Mouse (Mus musculus): Measurements from ENCODE around the gene Uqcrc2.

Uqcrc2 gene

GRCm38 (mm10) chr7:120634711-120635361 is at the start of gene Uqcrc2:
TSS of gene Uqcrc2 (plus strand) at chr7:120635176.
- peak; percentile 89 to 90 for DNase-seq

DNA sequence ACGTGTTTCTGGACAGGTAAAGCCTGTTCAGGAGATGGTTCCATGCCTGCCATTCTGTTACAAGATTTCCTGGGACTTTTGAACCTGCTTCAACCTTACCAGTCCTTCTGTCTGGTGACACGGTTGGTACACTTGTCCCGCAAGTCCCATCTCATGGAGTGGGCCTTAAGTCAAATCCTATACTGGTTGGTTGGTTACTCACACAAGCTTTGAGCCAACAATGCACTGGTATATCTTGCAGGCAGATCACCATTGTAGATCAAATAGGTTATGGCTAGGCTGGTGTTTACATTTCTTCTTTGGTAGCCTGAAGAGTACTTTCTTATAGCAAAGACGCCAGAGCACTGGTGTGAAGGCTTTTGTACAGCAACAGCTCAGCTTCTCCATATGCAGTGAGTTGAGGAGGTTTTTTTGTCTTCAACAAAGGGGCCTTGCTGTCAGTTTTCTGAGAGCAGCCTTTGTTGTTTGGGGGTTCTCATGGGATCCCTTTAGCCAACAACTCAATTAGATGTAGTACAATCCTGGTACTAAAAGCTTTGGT is 37.7 kb upstream of the Uqcrc2 start:
- DNase-seq = peak in 1 of 2 experiments; percentile 7

DNA sequence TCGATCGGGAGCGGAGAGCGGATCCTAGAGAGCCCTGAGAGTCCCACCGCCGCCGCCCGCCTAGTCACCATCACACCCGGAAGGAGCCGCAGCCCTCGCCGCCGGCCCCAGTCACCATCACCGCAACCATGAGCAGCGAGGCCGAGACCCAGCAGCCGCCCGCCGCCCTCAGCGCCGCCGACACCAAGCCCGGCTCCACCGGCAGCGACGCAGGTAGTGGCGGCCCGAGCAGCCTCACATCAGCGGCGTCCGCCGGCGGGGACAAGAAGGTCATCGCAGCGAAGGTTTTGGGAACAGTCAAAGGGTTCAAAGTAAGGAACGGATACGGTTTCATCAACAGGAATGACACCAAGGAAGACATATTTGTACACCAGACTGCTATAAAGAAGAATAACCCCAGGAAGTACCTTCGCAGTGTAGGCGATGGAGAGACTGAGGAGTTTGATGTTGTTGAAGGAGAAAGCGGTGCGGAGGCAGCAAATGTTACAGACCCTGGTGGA is 37.2 kb upstream of the Uqcrc2 start:
- peak; percentile 63 to 75 for DNase-seq

GRCm38 (mm10) chr7:120598355-120598754 is 36.6 kb upstream of the Uqcrc2 start:
- DNase-seq = peak; percentile 3 to 6

DNA sequence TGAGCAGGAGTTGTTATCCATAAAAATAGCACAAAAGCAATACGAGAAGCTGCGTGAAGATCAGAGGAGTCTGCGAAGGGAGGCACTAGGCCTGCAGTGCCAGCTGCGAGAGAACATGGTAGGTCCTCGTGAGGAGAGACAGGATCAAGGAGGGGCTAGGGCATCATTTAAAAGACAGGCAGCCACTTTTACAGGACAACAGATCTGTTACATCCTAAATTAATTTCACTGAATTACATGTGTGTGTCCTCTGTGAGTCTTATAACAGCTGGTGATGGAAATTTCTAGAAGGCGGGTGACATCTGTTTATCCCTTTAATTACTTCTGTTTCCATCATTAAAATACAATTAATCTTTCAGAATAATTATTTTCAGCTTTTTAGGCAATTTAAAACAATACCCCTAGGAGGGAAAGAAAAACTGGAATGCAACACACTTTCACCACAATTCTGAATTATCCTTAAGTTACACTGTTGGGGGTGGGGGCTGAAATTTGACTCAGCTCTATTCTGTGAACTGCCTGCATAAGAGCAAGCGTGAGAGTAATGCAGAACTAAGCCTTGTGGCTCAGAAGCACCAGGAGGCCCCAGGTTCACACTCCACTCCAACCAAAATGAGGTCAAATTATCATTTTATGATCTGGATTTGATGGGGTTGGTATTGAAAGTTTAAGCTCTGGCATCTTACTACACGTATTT is 14.8 kb upstream of the Uqcrc2 start:
- no peak for DNase-seq

- no peak for DNase-seq
These were observed 14.1 kb upstream of the Uqcrc2 start for GRCm38 (mm10) chr7:120620841-120621240.

GRCm38 (mm10) chr7:120632518-120632917 is 2.5 kb upstream of the Uqcrc2 start:
- DNase-seq = peak; percentile 9 to 13

GRCm38 (mm10) chr7:120634301-120634700 is 675 bp upstream of the Uqcrc2 start:
- no peak for DNase-seq

DNA sequence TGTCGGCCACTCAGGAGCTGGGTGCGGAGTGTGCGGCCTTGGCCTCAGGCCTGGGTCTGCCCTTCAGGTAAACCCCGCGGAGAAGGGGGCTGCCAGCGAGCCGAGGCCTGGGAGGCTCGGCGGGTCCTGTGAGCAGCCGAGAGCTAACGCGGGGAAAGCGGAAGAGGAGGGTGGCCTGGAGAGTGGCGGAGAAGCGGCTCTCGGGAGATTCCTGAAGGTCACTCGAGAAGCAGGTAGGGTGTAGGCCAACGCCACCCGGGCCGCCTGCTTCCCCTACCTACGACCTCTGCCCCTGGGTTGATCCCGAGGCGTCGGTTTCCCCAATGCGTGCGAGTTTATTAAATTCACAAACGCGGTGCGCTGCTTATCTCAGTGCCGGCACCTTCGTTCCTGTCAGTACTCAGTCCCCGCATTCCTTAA is 396 bp downstream of the Uqcrc2 start:
- DNase-seq = no peak

DNA sequence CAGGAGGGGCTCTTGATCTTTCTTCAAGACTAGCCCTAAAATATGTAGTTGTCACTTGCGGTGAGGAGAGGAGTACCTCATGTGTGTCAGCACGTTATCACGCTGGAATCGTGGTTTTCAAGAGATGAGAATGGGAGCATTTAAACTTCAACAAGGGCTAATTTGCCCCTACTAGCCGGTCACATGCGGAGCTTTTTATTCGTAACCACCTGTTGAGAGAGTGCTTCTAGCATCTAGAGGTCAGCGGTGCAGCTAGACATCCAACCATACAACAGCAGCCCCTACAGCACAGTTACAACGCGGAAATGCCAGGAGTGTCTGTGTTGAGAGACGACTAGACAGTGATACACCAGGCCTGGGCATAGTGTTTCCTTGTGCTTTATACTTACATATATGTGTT is 845 bp downstream of the Uqcrc2 start:
- DNase-seq = peak; percentile 9 to 12

DNA sequence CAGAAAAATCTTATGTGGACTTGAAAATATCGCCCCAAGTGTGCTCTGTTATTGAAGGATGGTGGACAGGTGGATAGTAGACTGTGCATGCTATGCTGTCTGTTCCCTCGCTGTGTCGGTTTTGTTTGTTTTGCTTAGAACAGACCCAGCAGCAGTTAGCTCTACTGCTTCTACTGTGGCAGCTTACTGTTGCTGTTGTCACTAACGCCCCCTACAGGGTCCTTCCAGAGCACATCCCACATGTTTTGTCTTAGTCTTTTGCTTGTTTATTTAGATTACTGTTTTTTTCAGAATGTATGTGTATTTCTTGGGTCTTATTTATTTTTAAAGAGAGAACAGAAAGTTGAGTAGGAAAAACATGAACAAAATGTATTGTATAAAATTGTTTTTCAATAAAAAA is 8.2 kb downstream of the Uqcrc2 start:
- peak in 1 of 2 experiments; percentile 13 for DNase-seq

- no peak for DNase-seq
These were observed 12.9 kb downstream of the Uqcrc2 start for GRCm38 (mm10) chr7:120647849-120648248.

DNA sequence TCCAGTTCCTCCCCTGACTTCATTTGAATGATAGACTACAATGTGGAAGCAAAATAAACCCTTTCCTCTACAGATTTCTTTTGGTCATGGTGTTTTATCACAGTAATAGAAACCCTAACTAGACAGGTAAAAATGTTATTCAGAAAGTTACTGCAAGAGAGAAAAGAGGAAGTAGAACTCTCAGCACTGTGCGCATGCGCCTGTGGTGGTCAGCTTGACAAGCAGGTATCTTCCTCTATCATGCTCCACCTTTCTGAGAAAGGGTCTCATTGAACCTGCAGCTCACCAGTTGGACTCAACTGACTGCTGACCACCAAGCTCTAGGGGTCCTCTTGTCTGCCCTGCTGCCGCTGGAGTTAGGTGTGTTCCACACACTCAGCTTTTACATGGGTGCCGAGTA is 27.1 kb downstream of the Uqcrc2 start:
- DNase-seq = no peak

DNA sequence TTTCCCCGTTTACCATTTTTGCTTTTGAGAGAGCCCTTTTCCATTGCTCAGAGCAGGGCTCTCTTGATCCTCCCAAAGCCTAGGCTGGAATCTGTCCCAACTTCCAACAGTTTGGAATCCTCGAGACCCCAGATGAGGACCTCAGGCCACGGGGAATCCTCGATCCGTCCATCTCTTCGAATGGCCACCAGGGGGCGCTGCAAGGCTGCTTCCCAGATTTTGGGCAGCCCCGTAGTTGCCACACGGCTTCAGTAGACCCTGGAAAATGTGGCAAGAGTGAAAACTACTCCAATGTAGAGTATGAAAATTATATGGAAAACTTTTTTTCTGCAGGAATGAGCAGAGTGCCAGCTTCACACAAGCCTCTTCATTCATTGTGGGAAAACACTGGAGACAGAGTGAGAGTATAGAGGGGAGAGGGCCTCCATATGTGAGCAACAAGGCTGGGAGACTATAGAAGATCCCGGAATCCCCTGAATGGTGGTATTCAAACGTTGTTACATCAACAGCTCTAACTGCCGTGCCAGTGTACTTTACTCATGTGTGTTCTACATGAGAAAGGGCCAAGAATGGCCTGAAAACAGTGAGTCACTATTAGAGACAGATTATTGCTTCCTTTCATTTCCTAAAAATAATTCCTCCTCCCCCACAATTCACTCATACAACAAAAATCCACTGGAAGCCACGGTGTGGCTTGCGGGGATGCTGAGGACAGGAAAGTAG is 35.3 kb downstream of the Uqcrc2 start, which contains the start of gene Pdzd9:
Gene Pdzd9, minus strand, starts transcription at position 191 of the 723 bp plus-strand sequence.
- DNase-seq = peak; percentile 88 to 91

GRCm38 (mm10) chr7:120671271-120671670 is 36.3 kb downstream of the Uqcrc2 start:
- DNase-seq = no peak

DNA sequence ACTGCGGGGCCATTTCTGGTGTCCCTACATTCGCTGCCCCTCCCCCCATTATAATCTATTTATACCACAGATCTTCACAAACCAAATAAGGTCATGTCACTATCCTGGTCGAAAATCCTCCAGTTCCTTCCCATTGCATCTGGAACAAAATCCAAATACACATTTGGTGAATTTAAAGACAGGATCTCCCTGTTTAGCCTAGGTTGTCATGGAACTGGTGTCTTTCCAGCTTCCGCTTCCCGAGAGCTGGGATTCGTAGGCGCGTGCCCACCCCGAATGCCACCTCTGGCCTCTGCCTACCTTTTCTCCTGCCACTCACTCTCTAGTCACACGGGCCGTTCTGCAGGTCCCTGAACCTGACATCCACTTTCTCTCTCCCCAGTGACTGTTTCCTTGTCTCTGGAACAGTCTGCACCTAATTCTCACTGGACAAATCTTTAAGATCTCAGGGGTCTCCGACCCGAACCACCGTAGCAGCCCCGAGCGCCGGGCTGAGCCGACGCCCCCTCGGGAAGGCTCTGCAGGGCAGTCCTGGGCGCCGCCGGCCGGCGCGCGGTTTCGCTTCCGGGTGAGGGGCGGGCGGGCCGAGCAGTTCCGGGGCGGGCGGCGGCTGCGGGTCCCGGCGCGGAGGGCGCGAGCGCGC is 42.1 kb downstream of the Uqcrc2 start, which contains the start of gene Mosmo:
Gene Mosmo, plus strand, starts transcription at position 618 of the 643 bp plus-strand sequence.
- DNase-seq = peak; percentile 87

DNA sequence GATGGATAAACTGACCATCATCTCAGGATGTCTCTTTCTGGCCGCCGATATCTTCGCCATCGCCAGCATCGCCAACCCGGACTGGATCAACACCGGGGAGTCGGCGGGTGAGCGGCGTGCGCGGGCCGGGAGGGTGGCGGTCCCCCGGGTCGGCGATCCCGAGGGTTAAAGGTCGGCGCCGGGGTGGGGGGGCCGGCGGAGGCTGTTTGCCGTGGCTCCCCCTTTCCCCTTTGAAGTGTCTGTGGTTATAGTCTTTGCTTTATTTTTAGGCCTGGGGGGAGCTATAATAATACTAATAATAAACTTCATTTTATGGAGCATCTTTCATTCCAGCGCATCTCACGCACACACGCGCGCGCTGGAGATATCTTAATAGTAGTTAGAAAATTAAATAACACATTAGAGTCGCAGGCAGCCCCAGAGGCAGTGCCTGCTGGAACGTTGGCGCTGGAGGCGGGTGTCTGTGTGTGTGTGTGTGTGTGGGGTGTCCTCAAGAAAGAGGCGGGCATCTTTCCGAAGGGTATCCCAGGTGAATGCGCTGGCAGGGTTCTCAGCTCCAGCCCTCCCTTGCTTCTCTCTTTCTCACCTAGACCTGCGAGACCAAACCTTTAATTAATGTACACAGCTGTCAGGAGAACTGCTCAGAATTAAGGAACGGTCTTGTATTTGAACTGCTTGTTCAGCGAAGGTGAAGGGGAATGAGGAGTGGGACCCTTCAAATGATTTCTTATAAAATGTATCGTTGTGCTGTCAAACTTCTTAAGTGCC is 43.0 kb downstream of the Uqcrc2 start:
- peak; percentile 57 to 64 for DNase-seq

DNA sequence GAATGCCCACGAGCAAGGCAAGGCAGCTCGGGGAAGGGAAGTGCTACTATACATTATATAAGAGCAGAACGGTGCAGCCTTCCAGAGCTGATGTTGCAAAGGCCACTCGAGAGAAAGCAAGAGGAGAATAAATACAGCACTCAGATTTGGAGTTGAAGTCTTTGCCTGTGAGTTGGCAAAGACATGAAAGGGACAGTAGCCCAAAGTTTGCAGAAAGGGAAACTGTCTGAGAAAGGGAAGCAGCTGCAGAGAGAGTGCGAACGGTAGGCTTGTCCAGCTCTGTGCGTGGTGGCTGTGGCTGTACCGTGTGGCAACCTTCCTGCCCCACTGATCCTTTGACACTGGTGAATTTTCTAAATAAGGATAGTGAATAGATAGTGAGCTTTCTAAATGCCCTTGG is 44.0 kb downstream of the Uqcrc2 start:
- DNase-seq = no peak

GRCm38 (mm10) chr7:120682002-120682401 is 47.0 kb downstream of the Uqcrc2 start:
- DNase-seq = no peak

DNA sequence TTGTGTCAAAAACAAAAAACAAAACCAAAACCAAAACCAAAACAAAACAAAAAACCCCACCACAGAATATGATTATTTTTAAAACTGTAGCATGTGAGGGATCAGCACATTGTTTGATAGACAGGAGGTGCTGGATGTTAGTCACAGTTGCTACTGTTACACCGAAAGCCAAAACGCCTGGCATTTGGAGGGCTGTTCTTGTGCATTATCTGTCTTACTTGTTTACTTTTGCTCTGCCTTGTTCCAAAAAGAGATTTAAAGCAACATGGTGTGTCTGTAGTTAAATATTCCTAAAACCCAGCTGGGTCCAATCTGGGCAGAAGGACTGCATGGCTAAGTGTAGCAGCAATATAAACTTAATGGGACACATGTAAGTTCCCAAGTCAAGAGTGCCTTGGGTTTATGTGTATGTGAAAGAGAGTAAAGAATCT is 49.8 kb downstream of the Uqcrc2 start:
- no peak for DNase-seq

DNA sequence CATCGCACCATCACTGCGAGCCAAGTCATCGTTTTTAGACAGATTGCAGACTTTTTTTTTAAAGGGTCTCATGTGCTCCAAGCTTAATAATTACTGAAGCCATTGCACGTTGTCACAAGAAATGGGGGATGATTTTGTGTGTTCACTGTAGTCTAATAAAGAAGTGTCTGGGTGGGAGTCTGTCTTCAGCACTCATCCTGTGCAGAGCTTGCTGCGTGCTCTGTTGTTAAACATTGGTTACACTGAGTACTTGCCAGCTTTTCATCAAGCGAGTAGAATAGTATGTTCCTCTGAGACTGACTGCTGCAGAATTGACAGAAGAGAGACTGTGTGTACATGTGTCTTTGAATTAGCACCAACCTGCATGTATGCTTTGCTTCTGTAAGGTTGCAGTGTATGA is 50.3 kb downstream of the Uqcrc2 start:
- DNase-seq = no peak

DNA sequence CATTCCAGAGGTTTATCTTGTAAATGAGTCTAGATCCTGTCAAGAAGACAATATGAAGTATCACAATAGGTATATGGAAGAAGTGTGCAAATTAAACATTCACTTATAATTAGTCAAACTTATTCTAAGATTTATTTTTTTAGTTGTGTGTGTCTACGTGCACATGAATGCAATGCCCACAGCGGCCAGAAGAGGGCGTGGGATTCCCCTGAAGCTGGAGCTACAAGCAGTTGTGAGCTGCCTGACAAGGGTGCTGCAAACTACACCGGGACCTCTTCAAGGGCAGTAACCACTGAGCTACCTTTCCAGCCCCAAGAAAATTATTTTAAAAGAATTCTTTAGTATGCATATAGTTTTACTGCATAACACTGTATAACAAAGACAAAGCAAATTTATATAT is 55.7 kb downstream of the Uqcrc2 start:
- DNase-seq = peak in 1 of 2 experiments; percentile 40

Measured in cerebellum, postnatal 14 days (tissue).